Mouse (Mus musculus): ENCODE measurements around the gene Med15.
"Not testable (repeated sequence)": the region's sequence is repeated elsewhere in the genome, so short reads cannot be mapped to it uniquely, and the experiment has no call there.

Gene Med15

DNA sequence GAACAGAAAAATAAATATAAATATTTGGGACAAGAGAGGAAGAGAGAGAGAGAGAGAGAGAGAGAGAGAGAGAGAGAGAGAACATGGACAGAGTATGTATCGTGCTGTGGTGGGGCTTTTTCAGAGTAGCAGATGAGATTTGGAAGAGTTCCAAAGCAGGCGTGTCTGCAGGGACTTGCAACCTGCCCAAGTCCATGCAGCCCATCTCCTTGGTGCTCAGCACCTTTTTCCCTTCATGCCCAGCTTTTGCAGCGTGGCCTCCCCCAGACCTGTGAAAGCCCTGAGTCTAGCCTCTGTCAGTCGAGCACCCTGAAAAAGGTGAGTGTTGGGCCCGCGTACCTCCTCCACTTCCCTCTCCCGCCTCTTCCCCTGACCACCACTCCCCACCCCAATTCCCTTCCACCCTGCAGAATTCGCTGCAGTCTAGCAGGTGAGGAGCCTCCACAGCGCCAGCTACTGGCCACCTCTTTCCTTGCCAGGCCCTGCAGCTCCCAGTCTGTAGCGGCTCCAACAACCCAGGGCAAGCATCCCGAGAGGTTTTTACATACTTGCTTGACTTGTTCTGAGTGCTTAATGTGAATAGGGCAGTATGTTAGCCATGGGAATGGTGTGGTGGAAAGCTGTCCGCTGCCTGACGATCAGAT lies 114.6 kb downstream of the Med15 start:
- DNase-seq (ENCODE audit: low read depth, low spot score): no peak

GRCm38 (mm10) chr16:17616212-17616611 lies 116.5 kb downstream of the Med15 start:
- no peak for DNase-seq (ENCODE audit: low read depth, low spot score)

GRCm38 (mm10) chr16:17614740-17615139 lies 118.0 kb downstream of the Med15 start:
- not testable (repeated sequence) for DNase-seq (ENCODE audit: low read depth, low spot score)

DNA sequence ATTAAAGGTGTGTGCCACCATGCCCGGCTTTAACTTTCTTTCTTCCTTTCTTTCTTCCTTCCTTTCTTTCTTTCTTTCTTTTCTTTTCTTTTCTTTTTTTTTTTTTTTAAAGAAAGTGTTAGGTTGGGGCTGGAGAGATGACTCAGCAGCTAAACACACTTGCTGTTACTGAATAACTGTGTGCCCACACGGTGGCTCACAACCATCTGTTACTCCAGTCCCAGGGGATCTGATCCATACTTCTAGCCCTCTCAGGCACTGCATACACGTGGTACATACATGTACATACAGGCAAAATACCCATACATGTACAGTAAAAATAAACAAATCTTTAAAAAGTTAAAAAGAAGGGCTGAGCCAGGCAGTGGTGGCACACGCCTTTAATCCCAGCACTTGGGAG lies 121.3 kb downstream of the Med15 start:
- no peak for DNase-seq (ENCODE audit: low read depth, low spot score)

- DNase-seq (ENCODE audit: low read depth, low spot score): no peak
These were observed 127.0 kb downstream of the Med15 start for GRCm38 (mm10) chr16:17605684-17606083.

GRCm38 (mm10) chr16:17604941-17605340 lies 127.8 kb downstream of the Med15 start:
- no peak for DNase-seq (ENCODE audit: low read depth, low spot score)
